Comparison of ENCODE assay signal across 8 mouse cellular contexts in the genomic region with DNA sequence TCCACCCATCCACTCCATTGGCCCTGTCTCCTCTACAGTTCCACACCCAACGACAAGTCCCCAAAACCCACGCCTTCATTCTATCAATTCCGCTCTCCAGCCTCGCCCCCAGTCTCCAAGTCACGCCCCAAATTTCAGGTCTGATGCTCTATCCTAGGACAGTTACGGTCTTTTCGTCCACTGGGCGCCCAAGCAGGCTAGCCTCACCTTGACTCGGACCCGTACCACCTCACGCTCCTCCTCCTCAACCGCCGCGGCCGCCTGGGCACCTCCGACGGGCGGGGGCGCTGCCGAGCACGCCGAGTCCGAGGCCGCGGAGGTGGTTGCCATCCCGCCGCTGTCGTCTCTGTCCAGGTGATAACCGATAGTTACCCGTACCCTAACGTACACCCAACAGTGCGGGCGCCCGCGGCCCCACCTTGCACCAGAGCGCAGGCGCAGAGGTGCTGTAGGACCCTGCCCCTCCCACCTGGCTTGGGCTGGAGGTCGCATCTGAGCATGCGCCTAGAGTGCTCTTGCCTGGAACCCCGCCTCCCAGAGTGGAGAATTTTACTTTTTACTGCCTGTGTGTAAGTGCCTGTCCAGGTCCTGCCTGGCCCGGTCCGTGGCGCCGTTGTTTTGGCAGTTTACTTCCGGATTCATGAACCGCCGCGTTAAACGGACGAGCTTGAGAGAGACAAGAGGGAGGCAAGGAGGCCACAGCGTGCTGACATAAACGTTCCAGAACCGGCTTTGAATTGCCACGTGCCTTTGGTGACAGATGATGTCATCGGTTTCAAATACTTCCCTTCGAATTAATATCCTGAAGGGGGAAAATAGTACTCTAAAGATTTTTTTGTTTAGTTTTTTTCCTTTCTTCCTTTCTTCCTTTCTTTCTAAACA. TPM values are rescaled to one million over a fixed set of nuclear protein-coding genes. Genes with fewer than 3 reads are reported as not detected.
A peak's percentile ranks its signal among the peaks of the same experiment; 100 is the strongest.
DNase-seq lines count a peak whose midpoint lies in the region; ATAC-seq and TF ChIP-seq lines count a peak whose summit lies in the region.

Tbc1d25 (minus strand) TSS at position 678 of the 882 bp plus-strand sequence.

- peak; percentile 77 to 82 for DNase-seq in gastrocnemius, adult 8-10 months (ENCODE audit: low spot score in 2 of 2)
- DNase-seq in induced T-regulatory cell, adult 2 months (ENCODE audit: low read depth): peak; percentile 94
- DNase-seq in left cerebral cortex, adult 9 months (ENCODE audit: low spot score in 2 of 2): peak; percentile 47 to 84
- peak; percentile 72 for DNase-seq in right cerebral cortex, postnatal 14 days
- DNase-seq in urinary bladder, postnatal 36 days (ENCODE audit: low spot score in 2 of 2): peak; percentile 77 to 86

- TF ChIP-seq POLR2A in cortical plate, adult 2 months (IDR thresholded peaks at IDR 0.05; ENCODE audit: extremely low read depth, insufficient read depth, low read length): peak; percentile 56; the same call in 1 of the 2 replicates

- H3K27ac ChIP-seq in cortical plate, adult 2 months (ENCODE audit: insufficient read depth, low read length): peak within 1 kb of the TSS; percentile 32; the same call in 1 of the 2 replicates

- peak; percentile 72 for ATAC-seq in activated CD4-positive, CD25-positive, alpha-beta regulatory T cell, adult 4 months
- ATAC-seq in megakaryocyte progenitor cell, adult 5-6 weeks (replicated peaks; ENCODE audit: poor library complexity): peak; percentile 85

- no peaks in the 10 kb centered on the region for H3K4me1 ChIP-seq in cortical plate, adult 2 months (ENCODE audit: control insufficient read depth, insufficient read depth, low read length)

- TF ChIP-seq CTCF in cortical plate, adult 2 months (IDR thresholded peaks at IDR 0.05; ENCODE audit: extremely low read depth, insufficient read depth, low read length): no peak

- H3K4me3 ChIP-seq in cortical plate, adult 2 months (ENCODE audit: insufficient read depth, low read length): peak within 1 kb of the TSS; percentile 80

RNA-seq across cellular contexts. Expression of gene Tbc1d25, which starts in this region (rescaled TPM):
- polyA plus RNA-seq in activated CD4-positive, CD25-positive, alpha-beta regulatory T cell, adult 4 months (2017; shearing (Covaris generic)): 1 to 10 TPM; 4.1 to 4.5 TPM
- polyA plus RNA-seq in cortical plate, adult 2 months (2012; rRNA removed): 19.8 and 19.9 TPM in 2 replicates
- total RNA-seq in gastrocnemius, adult 8-10 months (2022): 1 to 10 TPM; 2.3 to 3.6 (median 3.0) TPM
- 9.8 and 13.9 TPM in 2 replicates for total RNA-seq in megakaryocyte progenitor cell, adult 5-6 weeks (2015)
- 5.5 and 5.8 TPM in 2 replicates for total RNA-seq in megakaryocyte progenitor cell, adult 5-6 weeks (2017)

Comparison
In these comparisons a context has a peak if more than half of its experiments do, and no peak if none do; other contexts are left out.
1. Peak in every context shown above with its lines: DNase-seq, ATAC-seq, H3K4me3 ChIP-seq and H3K27ac ChIP-seq.